Mouse (Mus musculus): ENCODE measurements at regions not wholly inside any gene's neighbourhood (a gene's known extent, or its start where the extent isn't known, plus 50 kb on each side); places are given as distances from the start of the nearest gene placed in this dataset.
A peak's percentile ranks its signal among the peaks of the same experiment; 100 is the strongest.

DNA sequence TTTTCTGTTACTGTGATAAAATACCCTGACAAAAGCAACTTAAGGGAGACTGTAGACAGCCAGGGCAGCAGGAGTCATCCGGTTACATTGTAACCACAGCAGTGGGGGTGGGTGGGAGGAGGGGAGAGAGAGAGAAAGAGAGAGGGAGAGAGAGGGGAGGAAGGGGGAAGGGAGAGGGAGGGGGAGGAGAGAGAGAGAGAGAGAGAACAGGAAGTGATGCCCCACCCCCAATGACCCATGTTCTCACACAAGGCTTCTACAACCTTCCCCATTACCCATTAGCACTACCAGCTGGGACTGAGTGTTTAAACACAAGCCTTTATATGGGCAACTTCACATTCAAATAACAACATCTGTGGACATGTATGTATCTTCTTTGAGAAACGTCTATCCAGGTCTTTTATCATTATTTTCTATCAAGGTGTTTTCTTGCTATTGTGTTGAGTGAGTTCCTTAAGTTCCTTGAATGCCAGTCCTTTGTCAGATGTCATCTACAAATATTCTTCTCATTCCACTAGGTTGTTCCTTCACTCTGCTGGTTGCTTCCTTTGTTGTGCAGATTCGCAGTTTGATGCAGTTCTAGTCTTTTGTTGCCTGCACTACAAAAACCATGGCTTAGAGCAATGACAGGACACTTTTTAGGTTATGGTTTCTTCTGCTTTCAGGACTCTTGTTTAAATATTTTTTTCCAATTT lies 274.7 kb upstream of the Ddx18 start:
- no peak for DNase-seq (ENCODE audit: low spot score in 2 of 2)

DNA sequence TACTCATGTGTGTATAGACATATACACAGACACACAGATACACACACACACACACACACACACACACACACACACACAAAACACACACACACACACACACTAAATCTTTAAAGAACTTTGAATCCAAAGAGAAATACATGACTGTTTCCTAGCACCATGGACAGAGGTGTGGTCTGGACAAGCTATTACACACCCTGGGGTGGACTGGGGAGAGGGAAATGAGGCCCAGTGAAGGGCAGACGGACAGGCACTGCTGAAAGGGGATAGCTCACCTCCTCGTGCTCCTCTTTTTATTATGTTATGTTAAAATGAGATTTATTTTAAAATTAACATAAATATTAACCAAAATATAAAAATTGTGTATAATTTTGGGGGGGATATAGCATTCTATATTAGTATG lies 265.8 kb upstream of the Ddx18 start:
- DNase-seq (ENCODE audit: low spot score in 2 of 2): no peak

DNA sequence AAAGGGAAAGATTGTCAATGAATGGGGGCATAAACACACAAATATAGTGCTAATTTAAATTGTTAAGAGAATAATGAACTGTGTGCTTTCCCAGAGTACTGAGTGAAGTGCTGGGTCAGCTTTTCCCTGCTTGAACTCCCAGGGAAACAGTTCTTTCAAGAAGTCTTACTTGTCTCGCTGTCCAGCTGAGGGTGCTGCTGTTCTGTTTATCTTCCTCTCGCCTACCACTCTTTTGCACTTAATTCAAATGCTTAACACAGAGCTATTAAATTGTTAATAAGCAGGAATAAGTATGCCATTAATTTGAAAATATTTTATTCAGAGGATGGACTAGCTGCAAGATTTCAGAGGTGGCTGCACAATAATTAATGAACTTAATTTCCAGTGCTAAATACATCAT lies 262.5 kb upstream of the Ddx18 start:
- peak in 1 of 2 experiments; percentile 5 for DNase-seq (ENCODE audit: low spot score in 2 of 2)

DNA sequence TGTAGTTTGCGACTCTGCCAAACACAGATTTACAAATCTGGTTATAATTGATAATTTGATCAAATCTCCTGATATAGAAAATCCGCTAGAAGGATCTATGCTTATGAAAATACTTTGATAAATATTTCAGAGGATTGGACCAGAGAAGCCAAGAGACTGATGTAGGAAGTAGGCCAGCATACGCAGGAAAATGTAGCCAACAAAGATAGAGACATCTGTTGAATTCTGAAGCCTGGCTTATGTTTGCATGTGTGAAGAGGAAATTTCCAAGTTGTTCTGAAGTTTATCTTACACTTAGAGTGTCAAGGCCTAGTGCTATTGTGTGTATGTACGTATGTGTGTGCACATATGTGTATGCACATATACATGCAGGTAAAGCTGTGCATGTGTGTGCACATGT lies 255.2 kb upstream of the Ddx18 start:
- DNase-seq (ENCODE audit: low spot score in 2 of 2): no peak

DNA sequence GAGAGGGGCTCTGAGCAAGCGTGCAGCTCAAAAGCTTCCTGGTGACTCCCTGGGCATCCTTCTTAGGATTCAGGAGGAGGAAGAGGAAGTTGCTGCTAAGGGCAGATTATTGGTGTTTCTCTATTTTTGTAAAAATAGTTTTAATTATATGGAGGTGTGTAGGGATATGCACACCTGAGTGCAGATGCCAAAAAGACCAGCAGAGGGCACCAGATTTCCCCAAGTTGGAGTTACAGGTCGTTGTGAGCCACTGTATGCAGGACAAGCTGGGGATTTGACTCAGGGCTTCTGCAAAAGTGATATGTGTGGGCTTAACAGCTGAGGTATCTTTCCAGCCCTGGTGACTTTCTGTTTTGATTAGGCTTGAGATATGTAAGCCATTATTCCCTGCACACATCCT lies 235.5 kb upstream of the Ddx18 start:
- no peak for DNase-seq (ENCODE audit: low spot score in 2 of 2)

DNA sequence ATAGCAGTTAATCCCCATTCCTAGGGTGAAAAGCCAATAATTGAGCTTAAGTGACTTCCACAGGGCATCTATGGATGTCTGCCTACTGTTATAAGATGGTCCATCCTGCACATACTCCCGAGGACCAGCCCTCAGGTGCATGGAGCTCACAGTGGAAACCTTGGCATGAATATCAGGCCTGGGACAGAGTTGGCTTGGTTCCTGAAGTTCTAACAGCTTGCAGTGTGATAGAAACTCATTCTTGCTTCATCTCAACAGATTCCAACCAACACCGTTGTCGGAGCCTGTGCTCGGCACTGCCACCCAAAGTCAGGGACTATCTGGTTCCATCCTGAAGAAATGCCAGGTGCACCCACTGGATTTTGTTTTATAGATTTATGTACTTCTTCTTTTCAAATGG lies 234.7 kb upstream of the Ddx18 start:
- DNase-seq (ENCODE audit: low spot score in 2 of 2): peak in 1 of 2 experiments; percentile 7

DNA sequence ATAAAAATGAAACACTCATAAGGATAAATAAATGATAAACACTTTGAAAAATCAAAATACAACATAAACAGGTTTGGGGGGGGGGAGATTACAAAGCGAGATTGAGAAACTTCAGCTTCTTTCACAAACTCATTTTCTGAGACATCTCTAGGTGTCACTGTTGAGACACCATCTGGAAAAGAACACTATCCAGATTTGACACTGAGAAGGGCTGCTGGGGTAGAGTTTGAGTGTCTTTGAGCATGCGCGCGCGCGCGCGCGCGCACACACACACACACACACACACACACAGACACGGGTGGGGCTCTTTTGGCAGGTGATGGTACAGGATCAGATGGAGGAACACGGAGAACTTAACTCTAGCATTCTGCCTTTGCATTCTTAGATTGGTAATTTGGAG lies 230.7 kb upstream of the Ddx18 start:
- DNase-seq (ENCODE audit: low spot score in 2 of 2): peak; percentile 18 to 45

DNA sequence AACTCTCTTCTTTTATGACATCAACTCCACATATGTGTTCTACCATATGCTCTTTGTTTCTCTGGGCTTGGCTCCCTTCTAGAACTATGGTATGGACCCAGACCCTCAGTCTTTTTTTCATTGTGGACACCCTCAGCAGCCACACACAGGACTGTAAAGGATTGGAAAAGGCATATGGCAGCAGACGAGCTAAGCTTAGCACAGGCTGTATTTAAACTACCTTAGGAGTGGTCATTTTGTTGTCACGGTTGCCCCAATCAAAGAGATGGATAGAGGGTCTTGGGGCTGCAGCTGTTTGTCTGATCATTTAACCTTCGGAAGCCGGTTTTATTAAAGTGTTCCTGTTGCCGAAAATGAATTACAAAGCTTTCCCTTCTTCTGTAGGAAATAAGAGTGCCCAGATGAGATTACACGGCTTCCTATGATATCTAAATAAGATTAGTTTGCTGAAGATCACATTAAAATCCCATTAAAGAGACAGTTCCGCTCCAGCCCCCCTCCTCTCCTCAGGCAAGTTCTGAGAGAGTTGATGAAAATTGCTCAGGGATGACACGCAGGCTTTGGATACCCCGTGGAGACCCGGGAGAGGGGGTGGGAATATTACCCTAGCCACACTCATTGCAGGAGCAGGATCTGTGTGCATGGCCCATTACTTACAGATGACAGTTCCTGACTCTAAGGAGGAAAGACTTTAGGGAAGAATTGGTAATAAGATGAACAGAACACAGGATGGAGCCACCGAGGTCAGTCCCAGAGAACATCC lies 227.4 kb upstream of the Ddx18 start:
- no peak for DNase-seq (ENCODE audit: low spot score in 2 of 2)

DNA sequence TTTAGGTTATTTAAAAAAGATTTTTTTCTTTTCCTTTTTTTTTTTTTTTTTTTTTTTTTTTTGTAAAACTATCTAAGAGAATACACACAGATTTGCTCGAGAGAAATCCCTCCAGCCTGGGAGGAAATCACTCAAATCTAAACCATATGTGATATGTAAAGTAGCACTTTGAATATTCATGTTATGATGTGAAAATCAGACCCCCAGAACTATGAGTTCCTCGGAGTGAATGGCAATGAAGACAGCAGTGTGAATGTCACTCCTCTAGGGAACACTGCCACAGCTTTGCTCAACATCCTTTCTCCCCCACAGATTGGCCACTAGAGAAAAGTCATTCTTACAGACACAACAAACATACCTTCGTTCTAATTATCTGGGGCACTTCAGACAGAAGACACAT lies 217.8 kb upstream of the Ddx18 start:
- DNase-seq (ENCODE audit: low spot score in 2 of 2): no peak

DNA sequence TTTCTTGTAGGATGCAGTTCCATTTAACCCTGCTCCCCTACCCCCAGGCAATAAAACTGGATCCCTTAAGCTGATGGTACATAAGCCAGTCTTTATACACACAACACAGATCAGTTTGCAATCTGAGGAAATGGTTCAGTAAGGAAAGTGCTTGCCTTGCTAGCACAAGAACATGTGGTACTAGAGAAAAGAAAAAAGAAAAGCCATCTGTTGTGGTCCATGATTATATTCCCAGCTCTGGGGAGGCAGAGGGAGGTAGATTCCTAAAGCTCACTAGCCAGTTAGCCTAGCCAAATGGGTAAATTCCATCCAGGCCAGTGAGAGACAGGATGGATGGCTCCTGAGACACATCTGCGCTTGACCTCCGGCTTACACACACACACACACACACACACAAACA lies 206.2 kb upstream of the Ddx18 start:
- DNase-seq (ENCODE audit: low spot score in 2 of 2): peak in 1 of 2 experiments; percentile 9

DNA sequence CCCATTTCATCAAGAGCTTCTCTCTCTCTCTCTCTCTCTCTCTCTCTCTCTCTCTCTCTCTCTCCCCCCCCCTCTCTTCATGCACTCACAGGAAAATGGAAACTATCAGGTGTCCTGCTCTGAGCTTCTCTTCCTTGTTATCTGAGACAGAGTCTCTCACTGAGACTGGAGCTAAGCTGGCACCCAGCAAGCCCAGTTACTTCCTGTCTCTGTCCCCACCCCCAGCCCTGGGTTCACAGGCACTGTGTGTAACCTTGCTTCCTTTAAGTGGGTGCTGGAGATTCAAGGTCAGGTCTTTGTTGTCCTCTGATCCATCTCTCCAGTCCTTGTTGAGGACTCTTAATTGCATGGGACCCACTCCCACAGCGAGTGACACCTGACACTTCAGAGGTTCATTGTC lies 203.7 kb upstream of the Ddx18 start:
- no peak for DNase-seq (ENCODE audit: low spot score in 2 of 2)

DNA sequence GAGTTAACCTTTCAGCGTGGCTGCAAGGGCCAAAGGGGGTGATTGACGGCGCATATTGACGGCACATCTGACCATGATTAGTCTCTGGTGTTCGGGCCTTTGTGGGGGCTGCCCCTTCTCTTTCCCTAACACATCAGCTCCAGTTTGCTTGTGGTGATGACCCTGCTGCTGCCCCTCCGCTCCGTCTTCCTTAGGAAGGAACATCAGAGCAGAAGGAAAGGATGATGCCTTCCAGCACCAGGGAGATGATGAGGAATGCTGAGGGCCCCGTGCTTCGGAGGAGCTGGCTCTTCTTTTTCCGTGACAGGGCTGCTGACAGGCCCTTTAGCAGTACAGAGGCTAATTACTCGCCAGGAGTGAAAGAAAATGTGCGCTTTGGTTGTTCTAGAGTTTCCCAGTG lies 203.1 kb upstream of the Ddx18 start:
- DNase-seq (ENCODE audit: low spot score in 2 of 2): no peak

DNA sequence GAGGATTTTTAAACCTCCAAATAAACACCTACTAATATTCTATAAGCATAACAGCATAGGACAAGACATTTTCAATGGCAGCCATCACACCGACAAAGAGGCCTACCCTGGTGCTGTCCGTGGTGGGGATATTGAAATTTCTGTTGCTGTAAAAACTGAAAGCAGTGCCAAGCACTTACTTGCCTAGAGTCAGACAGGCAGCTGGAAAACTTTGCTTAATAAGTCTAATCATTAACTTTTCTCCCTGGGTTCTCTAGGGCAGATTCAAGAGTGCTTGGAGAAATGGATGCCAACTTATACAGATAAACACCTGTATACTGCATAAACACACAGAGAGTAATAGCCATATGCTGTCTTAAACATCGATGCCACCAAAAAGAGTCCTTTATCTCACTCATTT lies 192.3 kb upstream of the Ddx18 start:
- DNase-seq (ENCODE audit: low spot score in 2 of 2): no peak

DNA sequence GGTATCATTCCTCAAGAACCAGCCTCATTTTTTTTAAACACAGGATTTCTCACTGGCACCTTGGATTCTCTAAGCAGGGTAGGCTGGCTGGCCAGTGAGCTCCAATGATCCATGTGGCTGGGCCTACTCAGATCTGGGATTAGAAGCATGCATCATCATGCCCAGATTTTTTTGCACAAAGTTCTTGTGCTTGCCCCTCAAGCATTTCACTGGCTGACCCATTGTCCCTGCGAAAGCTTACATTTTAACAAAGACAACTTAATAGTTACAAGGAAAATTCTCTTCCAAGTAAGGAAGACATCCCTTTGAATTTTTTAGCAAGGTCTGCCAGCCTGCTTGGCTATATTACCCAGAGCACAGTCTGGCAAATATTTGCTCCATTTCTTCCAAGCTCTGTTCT lies 177.4 kb upstream of the Ddx18 start:
- DNase-seq (ENCODE audit: low spot score in 2 of 2): no peak

DNA sequence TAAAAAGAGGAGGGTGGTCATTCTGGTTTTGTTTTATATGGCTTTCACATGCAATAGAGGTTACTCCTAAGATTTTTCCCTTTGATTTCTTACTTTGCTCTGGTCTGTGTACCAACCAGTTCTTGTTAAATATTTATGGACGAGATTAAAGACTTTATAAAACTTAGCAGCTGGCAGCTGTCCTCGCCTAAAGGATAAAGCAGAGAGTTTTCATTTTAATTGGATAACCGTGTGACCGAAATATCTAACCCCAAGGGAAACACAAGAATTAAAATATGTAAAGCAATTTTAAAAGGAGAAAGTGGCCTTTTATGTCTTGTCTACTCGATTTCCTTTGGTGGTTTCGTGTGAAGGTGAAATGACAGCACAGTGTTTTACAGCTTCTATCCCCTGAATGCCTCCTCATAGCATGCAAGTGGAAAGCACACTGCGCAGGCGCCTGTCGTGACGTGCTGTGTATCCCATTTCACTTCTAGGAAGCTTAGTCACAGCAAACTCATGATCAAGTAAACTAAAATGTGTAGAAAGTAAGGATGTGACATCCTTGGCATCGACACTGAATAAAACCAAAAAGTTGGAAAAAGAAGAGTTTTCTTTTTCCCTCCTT lies 167.4 kb upstream of the Ddx18 start:
- no peak for DNase-seq (ENCODE audit: low spot score in 2 of 2)

DNA sequence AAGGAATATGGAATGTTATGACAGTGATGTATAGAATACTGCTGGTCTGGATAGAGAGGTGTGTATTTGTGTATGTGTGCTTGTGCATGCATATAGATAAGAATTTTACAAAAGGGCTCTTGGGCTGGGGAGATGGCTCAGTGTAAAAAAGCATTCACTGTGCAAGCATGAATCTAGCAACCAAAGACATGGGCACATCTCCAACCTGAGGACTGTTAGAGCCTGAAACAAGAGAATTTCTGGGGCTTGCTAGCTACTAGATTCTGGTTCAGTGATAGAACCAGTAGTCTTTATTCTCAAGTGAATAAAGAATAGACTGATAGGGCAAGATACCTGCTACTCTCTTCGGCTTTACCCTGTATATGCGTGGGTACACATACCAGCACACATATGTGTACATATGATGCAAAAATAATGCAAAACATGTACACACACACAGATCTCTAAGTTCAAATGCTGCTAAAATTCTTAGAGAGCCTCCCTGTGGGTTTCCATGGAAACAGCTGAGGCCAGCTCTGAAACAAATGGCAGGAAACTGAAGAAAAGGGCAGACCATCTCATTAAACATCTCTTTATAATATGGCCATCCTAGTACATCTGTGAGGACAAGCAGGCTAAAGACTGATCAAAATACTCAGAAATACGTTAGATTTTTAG lies 166.8 kb upstream of the Ddx18 start:
- peak in 1 of 2 experiments; percentile 3 for DNase-seq (ENCODE audit: low spot score in 2 of 2)

DNA sequence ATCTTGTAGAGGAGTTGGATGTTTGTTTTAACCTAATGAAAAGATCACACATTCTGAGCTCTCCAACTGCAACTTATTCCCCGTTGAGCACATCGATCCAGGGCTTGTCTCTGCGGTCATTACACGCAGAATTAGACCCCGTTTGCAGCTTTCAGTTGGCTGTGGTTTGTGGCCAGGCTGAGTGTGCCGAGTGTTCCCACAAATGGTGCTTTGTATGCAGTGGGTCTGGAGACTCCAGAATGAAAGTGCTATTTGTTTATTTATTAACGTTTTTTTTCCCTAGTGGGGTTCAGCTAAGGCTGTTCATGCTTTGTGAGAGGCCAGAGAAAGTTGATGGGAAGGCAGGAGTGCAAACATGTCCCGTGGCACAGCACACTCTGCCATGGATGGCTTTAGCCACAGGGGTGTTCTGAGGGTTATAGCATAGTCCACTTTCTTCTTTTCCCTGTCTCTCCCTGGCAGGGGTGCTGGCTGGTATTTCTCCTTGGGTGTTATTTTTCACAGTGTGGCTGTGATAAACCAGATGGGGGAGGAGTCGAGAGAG lies 141.6 kb upstream of the Ddx18 start:
- no peak for DNase-seq (ENCODE audit: low spot score in 2 of 2)

DNA sequence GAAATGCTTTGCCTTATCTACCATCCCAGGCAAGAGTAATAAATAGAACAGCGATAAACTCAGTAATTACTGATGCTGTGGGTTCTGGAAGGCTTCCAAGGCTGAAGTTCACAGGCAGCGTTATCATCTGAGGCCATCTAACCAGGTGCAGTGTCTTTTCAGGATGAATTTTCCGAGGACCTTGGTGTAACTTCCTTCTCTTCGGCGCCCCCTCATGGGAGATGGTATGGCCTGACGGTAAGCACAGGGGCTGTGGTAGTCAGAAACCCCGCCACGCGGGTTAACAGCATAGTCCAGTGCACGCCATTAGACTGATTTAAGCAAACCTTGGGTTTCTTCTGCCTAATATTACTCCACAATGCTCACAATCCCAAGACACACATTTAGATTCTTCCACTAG lies 140.5 kb upstream of the Ddx18 start:
- DNase-seq (ENCODE audit: low spot score in 2 of 2): peak in 1 of 2 experiments; percentile 9

DNA sequence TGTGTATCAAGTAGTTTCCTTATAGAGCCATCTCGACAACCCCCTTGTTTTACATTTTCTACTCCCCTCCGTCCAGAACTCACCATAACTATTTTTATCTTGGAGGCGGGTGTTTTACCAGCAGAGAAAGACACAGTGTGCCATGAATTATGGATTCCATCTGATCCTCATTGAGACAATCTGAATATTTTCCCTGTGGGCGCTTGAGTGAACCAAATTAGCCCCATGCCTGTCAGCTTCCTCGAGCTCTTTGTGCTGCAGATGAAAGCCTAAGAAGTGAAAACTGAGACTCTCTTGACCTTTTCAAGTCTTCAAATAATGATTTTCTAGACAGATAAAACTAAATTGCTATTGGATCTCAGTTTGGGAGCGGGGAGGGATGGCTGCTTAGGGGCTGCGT lies 134.0 kb upstream of the Ddx18 start:
- DNase-seq (ENCODE audit: low spot score in 2 of 2): peak in 1 of 2 experiments; percentile 9

DNA sequence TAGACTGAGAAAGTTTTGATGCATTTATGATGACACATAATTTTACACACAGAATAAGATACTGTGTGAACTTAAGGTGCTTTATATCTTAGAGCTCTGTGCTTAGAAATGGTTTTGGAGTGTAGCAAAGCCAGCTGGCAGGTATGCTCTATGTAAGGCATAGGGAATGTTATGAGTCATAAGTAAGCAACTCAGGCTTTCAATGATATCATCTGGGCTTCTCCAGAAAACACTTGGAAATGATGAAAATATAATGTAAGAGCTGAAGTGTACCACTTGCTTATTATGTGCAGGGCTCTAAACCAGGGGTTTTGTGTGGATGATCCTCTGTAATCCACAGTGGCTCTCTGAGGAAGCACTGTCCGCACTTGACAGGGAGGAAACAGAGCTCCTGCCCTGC lies 86.1 kb upstream of the Ddx18 start:
- DNase-seq (ENCODE audit: low spot score in 2 of 2): peak; percentile 4 to 9

DNA sequence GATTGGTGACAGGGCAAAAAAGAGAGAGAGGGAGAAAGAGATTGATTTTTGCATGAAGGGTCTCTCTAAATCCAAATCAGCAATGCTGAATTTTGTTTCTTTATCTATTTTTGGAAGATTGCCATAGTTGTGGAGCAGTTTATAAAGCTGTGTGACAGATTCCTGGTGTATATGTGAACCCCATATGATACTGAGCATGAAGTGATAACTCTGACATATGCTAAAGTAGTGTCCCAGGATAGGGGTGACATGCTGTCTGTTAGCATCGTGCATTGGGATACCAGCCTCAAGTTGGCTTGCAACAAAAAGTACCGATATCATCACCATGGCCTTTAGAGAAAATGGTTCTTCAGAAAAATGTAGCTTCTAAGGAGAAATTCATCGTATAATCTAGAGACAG lies 82.3 kb upstream of the Ddx18 start:
- DNase-seq (ENCODE audit: low spot score in 2 of 2): no peak

DNA sequence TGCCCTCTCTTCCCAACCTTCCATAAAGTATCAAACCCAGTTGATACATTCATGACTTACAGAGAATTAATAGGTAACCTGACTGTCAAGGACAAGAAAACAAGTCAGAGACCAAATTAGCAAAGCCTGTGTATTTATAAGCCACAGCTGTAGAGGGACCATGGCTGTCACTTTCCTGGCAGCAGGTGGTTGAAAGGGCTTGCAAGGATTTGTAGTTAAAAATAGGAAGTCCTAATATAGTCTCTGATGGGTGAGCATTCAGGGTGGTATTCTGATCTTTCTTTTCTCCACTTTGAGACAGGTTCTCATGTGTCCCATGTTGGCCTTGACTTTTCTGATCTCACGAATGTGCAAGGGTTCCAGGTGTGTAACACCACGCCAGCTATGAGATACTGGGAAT lies 63.7 kb upstream of the Ddx18 start:
- DNase-seq (ENCODE audit: low spot score in 2 of 2): no peak
